Mouse (Mus musculus) heart, postnatal 0 days (tissue): ENCODE data around the gene Mrm3. TPM values are rescaled to one million over a fixed set of nuclear protein-coding genes. Genes with fewer than 3 reads are reported as not detected.

ENCODE experiments used
- ATAC-seq: fragments of 200-750 bp; cut with Nextera tagmentation; 2 replicates; pipeline ENCODE4 v1.8.0; 2017; ENCODE audit warnings: low read depth, moderate number of reproducible peaks, moderate library complexity; ENCODE audit not compliant: insufficient read depth
- DNase-seq: peaks from one replicate; pipeline ENCODE4 v3.0.0-alpha.2; 2016; ENCODE audit warnings: low spot score
- H3K27ac ChIP-seq: fragments of 300-500 bp; sonication (generic); 2 replicates; pipeline ENCODE4 v1.5.1; 2014; ENCODE audit warnings: low read depth, mild to moderate bottlenecking
- H3K27me3 ChIP-seq: fragments of 300-500 bp; sonication (generic); 2 replicates; pipeline ENCODE4 v1.6.1; 2014; ENCODE audit warnings: low read length, mixed read lengths; ENCODE audit not compliant: control insufficient read depth, insufficient read depth
- H3K36me3 ChIP-seq: fragments of 300-500 bp; sonication (generic); replicated peaks from 2 replicates; pipeline ENCODE4 v1.6.1; 2014; ENCODE audit warnings: low read length, mixed read lengths; ENCODE audit not compliant: control insufficient read depth, insufficient read depth
- H3K4me1 ChIP-seq: fragments of 300-500 bp; sonication (generic); 2 replicates; pipeline ENCODE4 v1.6.1; 2014; ENCODE audit warnings: antibody characterized with exemption; ENCODE audit not compliant: control insufficient read depth, insufficient read depth
- H3K4me2 ChIP-seq: fragments of 300-500 bp; sonication (generic); 2 replicates; pipeline ENCODE4 v1.6.1; 2014; ENCODE audit warnings: low read depth, mild to moderate bottlenecking, low read length, moderate library complexity
- H3K4me3 ChIP-seq: fragments of 300-500 bp; sonication (generic); 2 replicates; pipeline ENCODE4 v1.5.1; 2014; ENCODE audit warnings: low read depth, low read length
- H3K9ac ChIP-seq: fragments of 300-500 bp; sonication (generic); replicated peaks from 2 replicates; pipeline ENCODE4 v1.6.1; 2014; ENCODE audit warnings: low read depth, low read length, mixed read lengths
- H3K9me3 ChIP-seq: fragments of 300-500 bp; sonication (generic); replicated peaks from 2 replicates; pipeline ENCODE4 v1.6.1; 2016; ENCODE audit warnings: low read length; ENCODE audit not compliant: control insufficient read depth
- CTCF ChIP-seq: IDR thresholded peaks from 2 replicates; pipeline ENCODE4 v1.5.1; 2016; ENCODE audit warnings: antibody characterized with exemption, control low read depth, low read depth
- EP300 ChIP-seq: IDR thresholded peaks from 2 replicates; pipeline ENCODE4 v1.6.1; 2016; ENCODE audit warnings: antibody characterized with exemption, low read depth
- WGBS: fragments of 180-500 bp; shearing (Covaris S2); extraction: QIAGEN DNeasy Blood & Tissue Kit; methylation state at CpG from one replicate; pipeline ENCODE4 v1.1.7; 2014; 5-methylcytosine and 5-hydroxymethylcytosine counted together
- polyA plus RNA-seq: library from polyadenylated mRNA; unstranded; fragments of >200 nt; fragmentation: Nextera tagmentation; extraction: Ambion mirVana; gene quantifications from 2 replicates; pipeline ENCODE4 v1.2.1, GENCODE M21; 2015
- total RNA-seq: library from RNA; depleted of rRNA; stranded (reverse); fragments of >200 nt; gene quantifications from 2 replicates; pipeline ENCODE4 v1.2.3, GENCODE M21; 2014; ENCODE audit warnings: low replicate concordance

Mrm3 gene
- total and polyA plus RNA-seq, 2 experiments from 2014 or later = 31.8 to 39.5 TPM

GRCm38 (mm10) chr11:76253145-76253917, 9.8 kb downstream of the Mrm3 start:
- no peak overlapping the region for H3K27ac ChIP-seq
- DNase-seq = peak; percentile 71
- no peaks in the 10 kb centered on the region for H3K27me3 ChIP-seq
- H3K36me3 ChIP-seq = peaks cover 29% of the 10 kb centered on the region
- TF ChIP-seq CTCF = peak; percentile 92
- TF ChIP-seq EP300 = no peak
- WGBS = 40% methylated on average over 5 of the region's 5 CpGs
- H3K9ac ChIP-seq = no peak overlapping the region
- H3K9me3 ChIP-seq = no peaks in the 10 kb centered on the region
- no peak overlapping the region for H3K4me2 ChIP-seq
- no peak overlapping the region for H3K4me3 ChIP-seq
- ATAC-seq = peak; percentile 84
- no peaks in the 10 kb centered on the region for H3K4me1 ChIP-seq

GRCm38 (mm10) chr11:76253918-76254264, 10.4 kb downstream of the Mrm3 start:
- H3K27me3 ChIP-seq = no peaks in the 10 kb centered on the region
- 78% methylated on average over 4 of the region's 4 CpGs for WGBS
- TF ChIP-seq EP300 = no peak
- no peak for TF ChIP-seq CTCF
- no peaks in the 10 kb centered on the region for H3K4me1 ChIP-seq
- H3K9ac ChIP-seq = 0 out of 2 replicates have a peak overlapping the region, but pooled peaks have one; percentile 4
- H3K4me3 ChIP-seq = no peak overlapping the region
- no peak overlapping the region for H3K4me2 ChIP-seq
- H3K9me3 ChIP-seq = no peaks in the 10 kb centered on the region
- H3K27ac ChIP-seq = no peak overlapping the region
- DNase-seq (no peak), ATAC-seq (no peak)
- H3K36me3 ChIP-seq = peaks cover 23% of the 10 kb centered on the region

GRCm38 (mm10) chr11:76255431-76256001, 12.0 kb downstream of the Mrm3 start:
- H3K4me2 ChIP-seq = no peak overlapping the region
- no peak overlapping the region for H3K4me3 ChIP-seq
- H3K27ac ChIP-seq = no peak overlapping the region
- DNase-seq (no peak), ATAC-seq (no peak)
- no peaks in the 10 kb centered on the region for H3K27me3 ChIP-seq
- TF ChIP-seq CTCF (no peak), EP300 (no peak)
- no peaks in the 10 kb centered on the region for H3K9me3 ChIP-seq
- H3K4me1 ChIP-seq = no peaks in the 10 kb centered on the region
- no peak overlapping the region for H3K9ac ChIP-seq
- peaks cover 16% of the 10 kb centered on the region; the same call in 1 of the 2 replicates for H3K36me3 ChIP-seq
- 67% methylated on average over 4 of the region's 4 CpGs for WGBS

- H3K27ac ChIP-seq = no peak overlapping the region
- no peaks in the 10 kb centered on the region for H3K4me1 ChIP-seq
- H3K9ac ChIP-seq = no peak overlapping the region
- no peak overlapping the region for H3K4me2 ChIP-seq
- H3K9me3 ChIP-seq = no peaks in the 10 kb centered on the region
- TF ChIP-seq CTCF (no peak), EP300 (no peak)
- H3K36me3 ChIP-seq = peaks cover 11% of the 10 kb centered on the region; the same call in 1 of the 2 replicates
- DNase-seq = no peak
- 48% methylated on average over 5 of the region's 5 CpGs for WGBS
- H3K27me3 ChIP-seq = no peaks in the 10 kb centered on the region
- no peak overlapping the region for H3K4me3 ChIP-seq
- no peak for ATAC-seq
Measured at GRCm38 (mm10) chr11:76256129-76256528, 12.6 kb downstream of the Mrm3 start.

DNA sequence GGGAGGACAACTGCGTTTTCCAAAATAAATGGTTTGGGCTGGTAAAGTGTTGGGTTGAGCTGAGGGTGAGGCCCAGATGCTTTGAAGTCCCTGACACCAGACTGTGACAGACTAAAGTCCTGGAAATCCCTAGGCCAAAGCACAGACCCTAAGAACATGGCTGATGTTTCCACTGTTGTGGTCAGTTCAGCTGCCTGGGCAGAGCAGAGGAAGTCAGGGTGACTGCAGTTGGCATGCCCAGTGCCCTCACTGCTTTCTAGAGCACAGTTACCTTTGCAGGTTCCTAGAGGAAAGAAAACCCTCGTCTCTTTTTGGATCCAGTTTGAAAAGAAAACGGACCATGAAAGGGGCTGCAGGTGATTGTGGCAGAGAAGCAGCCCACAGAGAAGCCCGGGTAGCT, 13.9 kb downstream of the Mrm3 start:
- ATAC-seq = no peak

More for the DNA sequence above, 13.9 kb downstream of the Mrm3 start:
- Histone ChIP-seq H3K4me2 (no peak overlapping the region), H3K9me3 (no peaks in the 10 kb centered on the region), H3K36me3 (peaks cover 9% of the 10 kb centered on the region; the same call in 1 of the 2 replicates), H3K27ac (no peak overlapping the region), H3K4me3 (no peak overlapping the region), H3K4me1 (no peaks in the 10 kb centered on the region), H3K9ac (no peak overlapping the region), H3K27me3 (no peaks in the 10 kb centered on the region)
- TF ChIP-seq EP300 = no peak
- no peak for TF ChIP-seq CTCF
- 72% methylated on average over 4 of the region's 4 CpGs for WGBS
- no peak for DNase-seq
